Mouse (Mus musculus): ENCODE data around the gene Rps21. TPM values are rescaled to one million over a fixed set of nuclear protein-coding genes. Genes with fewer than 3 reads are reported as not detected.

Rps21 gene
- polyA plus RNA-seq, 1 experiment from 2014 or later = 390 TPM

Small RNA genes within 50 kb of the gene (microRNA-seq; reads per million reads assigned to microRNA genes)
- gene Mir3091 (ENCODE audit: borderline number of aligned reads) = 0.68 reads per million, percentile 4 among the genes with 10 or more reads in this experiment

Other genes with a start within 250 kb of the Rps21 start
- 3.9 and 4.3 TPM in 2 replicates for gene Lsm14b, start 232.4 kb upstream of the Rps21 start, polyA plus RNA-seq (2014; fragmentation: Nextera tagmentation; extraction: Ambion mirVana)
- 495 and 521 TPM in 2 replicates for gene Psma7, start 214.9 kb upstream of the Rps21 start, polyA plus RNA-seq (2014; fragmentation: Nextera tagmentation; extraction: Ambion mirVana)
- gene Ss18l1, start 214.9 kb upstream of the Rps21 start, polyA plus RNA-seq (2014; fragmentation: Nextera tagmentation; extraction: Ambion mirVana) = 2.3 and 4.8 TPM in 2 replicates
- gene Mtg2, start 186.8 kb upstream of the Rps21 start, polyA plus RNA-seq (2014; fragmentation: Nextera tagmentation; extraction: Ambion mirVana) = 24.6 and 27.3 TPM in 2 replicates
- not detected in 2 replicates for gene Hrh3, start 152.9 kb upstream of the Rps21 start, polyA plus RNA-seq (2014; fragmentation: Nextera tagmentation; extraction: Ambion mirVana)
- 33.4 and 36.1 TPM in 2 replicates for gene Osbpl2, start 138.1 kb upstream of the Rps21 start, polyA plus RNA-seq (2014; fragmentation: Nextera tagmentation; extraction: Ambion mirVana)
- gene Adrm1, start 85.9 kb upstream of the Rps21 start, polyA plus RNA-seq (2014; fragmentation: Nextera tagmentation; extraction: Ambion mirVana) = 121 and 126 TPM in 2 replicates
- 24.0 and 27.5 TPM in 2 replicates for gene Lama5, start 31.5 kb upstream of the Rps21 start, polyA plus RNA-seq (2014; fragmentation: Nextera tagmentation; extraction: Ambion mirVana)
- 11.8 TPM in 2 replicates for gene Cables2, start 16.1 kb downstream of the Rps21 start, polyA plus RNA-seq (2014; fragmentation: Nextera tagmentation; extraction: Ambion mirVana)
- gene Rbbp8nl, start 32.5 kb downstream of the Rps21 start, polyA plus RNA-seq (2014; fragmentation: Nextera tagmentation; extraction: Ambion mirVana) = 0.10 TPM in 1 of 2 replicates, not detected in the other
- gene Gata5, start 77.3 kb downstream of the Rps21 start, polyA plus RNA-seq (2014; fragmentation: Nextera tagmentation; extraction: Ambion mirVana) = 25.7 and 28.0 TPM in 2 replicates
- gene Slco4a1, start 198.9 kb downstream of the Rps21 start, polyA plus RNA-seq (2014; fragmentation: Nextera tagmentation; extraction: Ambion mirVana) = 0.35 TPM in 1 of 2 replicates, not detected in the other
- 0.36 and 0.52 TPM in 2 replicates for gene Ntsr1, start 242.6 kb downstream of the Rps21 start, polyA plus RNA-seq (2014; fragmentation: Nextera tagmentation; extraction: Ambion mirVana)

Measured in heart, embryonic 11.5 days (tissue).